In genomic region chr2:10101180-10101579, GRCm38 (mm10) we compare ENCODE assay signal across 8 mouse cellular contexts. TPM values are rescaled to one million over a fixed set of nuclear protein-coding genes. Genes with fewer than 3 reads are reported as not detected.
DNase-seq lines count a peak whose midpoint lies in the region; ATAC-seq lines count a peak whose summit lies in the region.

No protein-coding gene starts in this region.

- ATAC-seq in hematopoietic stem cell, adult 5-6 weeks (replicated peaks in 1 of 2; ENCODE audit: insufficient read depth in 1 of 2, low FRiP score in 2 of 2, low TSS enrichment in 1 of 2, low read depth in 1 of 2, poor library complexity in 2 of 2, severe bottlenecking in 2 of 2) = peak; percentile 89 to 92
- peak; percentile 92 for ATAC-seq in megakaryocyte-erythroid progenitor cell, adult 5-6 weeks (replicated peaks; ENCODE audit: low FRiP score, low TSS enrichment, poor library complexity, severe bottlenecking)

- no peaks in the 10 kb centered on the region for H3K27me3 ChIP-seq in splenic B cell, adult 2 months (ENCODE audit: control insufficient read depth, insufficient read depth, low read length, poor library complexity, severe bottlenecking)

- DNase-seq in cerebellum, postnatal 4 days (ENCODE audit: low spot score in 2 of 2) = peak; percentile 30 to 49
- no peak for DNase-seq in cerebellum, adult 8-10 months
- peak; percentile 34 for DNase-seq in CD4-positive helper T cell, adult 2 months (ENCODE audit: low read depth, low spot score)
- DNase-seq in brain, embryonic 18.5 days (ENCODE audit: low read depth, low spot score) = peak; percentile 4
- DNase-seq in layer of hippocampus, postnatal 36 days = peak; percentile 24 to 48
- peak; percentile 73 for DNase-seq in splenic B cell, adult 2 months (ENCODE audit: low read depth, low spot score)

- no peaks in the 10 kb centered on the region for H3K36me3 ChIP-seq in splenic B cell, adult 2 months (ENCODE audit: control insufficient read depth, insufficient read depth, low read length, poor library complexity, severe bottlenecking)

RNA-seq across cellular contexts. Expression of gene Kin, which starts 20.8 kb away (rescaled TPM):
- 38.1 and 38.8 TPM in 2 replicates for total RNA-seq in hematopoietic stem cell, adult 5-6 weeks (2017)
- 10 to 100 TPM; 12.4 TPM for total RNA-seq in layer of hippocampus, postnatal 36 days (2021)
- total RNA-seq in megakaryocyte-erythroid progenitor cell, adult 5-6 weeks (2014; fragmentation: Nextera tagmentation) = 34.0 and 41.8 TPM in 2 replicates
- 22.2 and 41.9 TPM in 2 replicates for total RNA-seq in megakaryocyte-erythroid progenitor cell, adult 5-6 weeks (2017)

RNA-seq across cellular contexts. Expression of gene Atp5c1, which starts 20.9 kb away (rescaled TPM):
- total RNA-seq in hematopoietic stem cell, adult 5-6 weeks (2017) = 384 and 464 TPM in 2 replicates
- total RNA-seq in layer of hippocampus, postnatal 36 days (2021) = 100 to 1,000 TPM; 256 to 257 TPM
- total RNA-seq in megakaryocyte-erythroid progenitor cell, adult 5-6 weeks (2014; fragmentation: Nextera tagmentation) = 449 and 461 TPM in 2 replicates
- 496 and 499 TPM in 2 replicates for total RNA-seq in megakaryocyte-erythroid progenitor cell, adult 5-6 weeks (2017)

RNA-seq across cellular contexts. Expression of gene Itih2, which starts 30.0 kb away (rescaled TPM):
- not detected in 2 replicates for total RNA-seq in hematopoietic stem cell, adult 5-6 weeks (2017)
- 1 to 10 TPM; 1.7 to 2.2 TPM for total RNA-seq in layer of hippocampus, postnatal 36 days (2021)
- not detected in 2 replicates for total RNA-seq in megakaryocyte-erythroid progenitor cell, adult 5-6 weeks (2014; fragmentation: Nextera tagmentation)
- not detected in 2 replicates for total RNA-seq in megakaryocyte-erythroid progenitor cell, adult 5-6 weeks (2017)

RNA-seq across cellular contexts. Expression of gene Itih5, which starts 52.2 kb away (rescaled TPM):
- total RNA-seq in hematopoietic stem cell, adult 5-6 weeks (2017) = 42.0 and 58.3 TPM in 2 replicates
- 10 to 100 TPM; 11.9 to 15.0 TPM for total RNA-seq in layer of hippocampus, postnatal 36 days (2021)
- total RNA-seq in megakaryocyte-erythroid progenitor cell, adult 5-6 weeks (2014; fragmentation: Nextera tagmentation) = 0.09 and 0.84 TPM in 2 replicates
- total RNA-seq in megakaryocyte-erythroid progenitor cell, adult 5-6 weeks (2017) = 1.3 and 4.9 TPM in 2 replicates

RNA-seq across cellular contexts. Expression of gene Taf3, which starts 52.8 kb away (rescaled TPM):
- total RNA-seq in hematopoietic stem cell, adult 5-6 weeks (2017) = 9.1 and 12.7 TPM in 2 replicates
- 10 to 100 TPM; 15.0 to 15.8 TPM for total RNA-seq in layer of hippocampus, postnatal 36 days (2021)
- 13.8 and 19.1 TPM in 2 replicates for total RNA-seq in megakaryocyte-erythroid progenitor cell, adult 5-6 weeks (2014; fragmentation: Nextera tagmentation)
- total RNA-seq in megakaryocyte-erythroid progenitor cell, adult 5-6 weeks (2017) = 9.8 and 10.1 TPM in 2 replicates
